Mouse (Mus musculus): ENCODE results near the gene Metap1. TPM values are rescaled to one million over a fixed set of nuclear protein-coding genes. Genes with fewer than 3 reads are reported as not detected.

Gene Metap1
- 10 to 100 TPM; 39.0 to 39.2 TPM for total RNA-seq (2021)

GRCm38 (mm10) chr3:138489327-138490033 is at the start of gene Metap1:
Gene Metap1, minus strand, starts transcription at chr3:138489515.
- intact Hi-C loops (cut with DNase I): loop anchor here (2.0 kb wide), 3 partner anchors 37 to 585 kb away; partner anchors contain the start of genes Eif4e and Rap1gds1
- peak; percentile 97 to 98 for DNase-seq

GRCm38 (mm10) chr3:138536031-138536430 is 46.7 kb upstream of the Metap1 start:
- intact Hi-C loops (cut with DNase I): no loop called here
- DNase-seq: no peak

- no peak for DNase-seq
- intact Hi-C loops (cut with DNase I): no loop called here
Measured at GRCm38 (mm10) chr3:138532764-138533163, 43.4 kb upstream of the Metap1 start.

- intact Hi-C loops (cut with DNase I): no loop called here
- no peak for DNase-seq
Measured at GRCm38 (mm10) chr3:138531479-138532181, 42.3 kb upstream of the Metap1 start.

GRCm38 (mm10) chr3:138530578-138531478 is 41.5 kb upstream of the Metap1 start:
- intact Hi-C loops (cut with DNase I): no loop called here
- DNase-seq: no peak

GRCm38 (mm10) chr3:138528265-138528664 is 39.0 kb upstream of the Metap1 start:
- intact Hi-C loops (cut with DNase I): loop anchor here (2.0 to 5.0 kb wide), 5 partner anchors 23 to 666 kb away; partner anchors contain the start of genes Adh5, H2afz, Trmt10a and Tspan5
- no peak for DNase-seq

GRCm38 (mm10) chr3:138527667-138528231 is 38.4 kb upstream of the Metap1 start:
- intact Hi-C loops (cut with DNase I): loop anchor here (1.0 to 5.0 kb wide), 7 partner anchors 23 to 665 kb away; partner anchors contain the start of genes Adh5, H2afz, Rap1gds1 and Trmt10a
- peak; percentile 64 to 68 for DNase-seq

- intact Hi-C loops (cut with DNase I): loop anchor here (1.0 to 5.0 kb wide), 5 partner anchors 36 to 665 kb away; partner anchors contain the start of genes Adh5, H2afz, Rap1gds1 and Tspan5
- peak; percentile 92 to 94 for DNase-seq
Measured at GRCm38 (mm10) chr3:138526916-138527666, 37.8 kb upstream of the Metap1 start.

- intact Hi-C loops (cut with DNase I): loop anchor here (2.0 to 5.0 kb wide), 4 partner anchors 35 to 664 kb away; partner anchors contain the start of genes Adh5, H2afz and Tspan5
- DNase-seq: peak; percentile 56 to 64
Measured at GRCm38 (mm10) chr3:138526073-138526915, 37.0 kb upstream of the Metap1 start, which contains the start of gene Eif4e. Gene Eif4e, plus strand, starts transcription at chr3:138526179.

GRCm38 (mm10) chr3:138525494-138525893 is 36.2 kb upstream of the Metap1 start:
- no peak for DNase-seq
- intact Hi-C loops (cut with DNase I): loop anchor here (5.0 kb wide), 3 partner anchors 83 to 663 kb away; partner anchors contain the start of genes Adh5, H2afz and Tspan5

GRCm38 (mm10) chr3:138523956-138524355 is 34.6 kb upstream of the Metap1 start:
- no peak for DNase-seq
- intact Hi-C loops (cut with DNase I): no loop called here

GRCm38 (mm10) chr3:138519218-138519617 is 29.9 kb upstream of the Metap1 start:
- intact Hi-C loops (cut with DNase I): no loop called here
- DNase-seq: no peak

- intact Hi-C loops (cut with DNase I): no loop called here
- DNase-seq: no peak
Measured at GRCm38 (mm10) chr3:138517881-138518280, 28.6 kb upstream of the Metap1 start.

GRCm38 (mm10) chr3:138515656-138516370 is 26.5 kb upstream of the Metap1 start:
- no peak for DNase-seq
- intact Hi-C loops (cut with DNase I): no loop called here

- intact Hi-C loops (cut with DNase I): no loop called here
- DNase-seq: no peak
Measured at GRCm38 (mm10) chr3:138514749-138515148, 25.4 kb upstream of the Metap1 start.

GRCm38 (mm10) chr3:138513243-138513642 is 23.9 kb upstream of the Metap1 start:
- intact Hi-C loops (cut with DNase I): no loop called here
- DNase-seq: no peak

GRCm38 (mm10) chr3:138510471-138510870 is 21.2 kb upstream of the Metap1 start:
- intact Hi-C loops (cut with DNase I): no loop called here
- no peak for DNase-seq

- no peak for DNase-seq
- intact Hi-C loops (cut with DNase I): loop anchor here (5.0 kb wide), 2 partner anchors 113 to 398 kb away; no protein-coding TSS in a partner anchor
Measured at GRCm38 (mm10) chr3:138509581-138509980, 20.3 kb upstream of the Metap1 start.
